Mouse (Mus musculus) liver, embryonic 14.5 days (tissue): ENCODE data around the gene Myl7.

Source experiments
- CTCF ChIP-seq: IDR thresholded peaks from 2 replicates; pipeline ENCODE4 v1.5.1; 2016; ENCODE audit warnings: antibody characterized with exemption, low read depth, control low read depth
- EP300 ChIP-seq: IDR thresholded peaks from 2 replicates; pipeline ENCODE4 v1.6.1; 2016; ENCODE audit warnings: antibody characterized with exemption, low read depth

GRCm38 (mm10) chr11:5930578-5930977 is 32.0 kb upstream of the Myl7 start:
- no peak for TF ChIP-seq EP300
- no peak for TF ChIP-seq CTCF
